Mouse (Mus musculus) spleen, adult 2 months (tissue): ENCODE measurements at regions not wholly inside any gene's neighbourhood (a gene's known extent, or its start where the extent isn't known, plus 50 kb on each side); places are given as distances from the start of the nearest gene placed in this dataset.

ENCODE experiments used
- CTCF ChIP-seq: fragments of 200-500 bp; IDR thresholded peaks from 2 replicates; pipeline ENCODE4 v1.5.1; 2011; ENCODE audit warnings: mild to moderate bottlenecking, inconsistent platforms; ENCODE audit not compliant: insufficient read depth, insufficient read length, insufficient replicate concordance; ENCODE audit errors: extremely low read depth
- POLR2A ChIP-seq: fragments of 200-500 bp; IDR thresholded peaks from 2 replicates; pipeline ENCODE4 v1.6.1; 2011; ENCODE audit warnings: low read depth, low read length, inconsistent platforms

GRCm38 (mm10) chr6:143519668-143520067 is 352.6 kb downstream of the Etnk1 start:
- TF ChIP-seq CTCF (no peak), POLR2A (no peak)
